ENCODE assay signal across 8 mouse cellular contexts in genomic region chrX:52164738-52165554, GRCm38 (mm10). TPM values are rescaled to one million over a fixed set of nuclear protein-coding genes. Genes with fewer than 3 reads are reported as not detected.
DNase-seq lines count a peak whose midpoint lies in the region; ATAC-seq and TF ChIP-seq lines count a peak whose summit lies in the region.

Gpc4 (minus strand) TSS chrX:52165252.

- no peaks in the 10 kb centered on the region for H3K36me3 ChIP-seq in forebrain, embryonic 15.5 days

- no peaks in the 10 kb centered on the region for H3K9me3 ChIP-seq in forebrain, embryonic 15.5 days

- peak within 1 kb of the TSS; percentile 61 for H3K4me3 ChIP-seq in forebrain, embryonic 15.5 days
- H3K4me3 ChIP-seq in lung, adult 2 months (replicated peaks; ENCODE audit: extremely low read depth, low read depth, low read length) = peak within 1 kb of the TSS; percentile 56

- H3K9ac ChIP-seq in forebrain, embryonic 15.5 days (replicated peaks) = peak within 1 kb of the TSS; percentile 64

- peak; percentile 65; the same call in 1 of the 2 replicates for TF ChIP-seq POLR2A in lung, adult 2 months (IDR thresholded peaks at IDR 0.05; ENCODE audit: borderline replicate concordance, extremely low read depth, low read depth, low read length)

- H3K27me3 ChIP-seq in forebrain, embryonic 15.5 days = no peaks in the 10 kb centered on the region

- peak; percentile 90 for ATAC-seq in forebrain, embryonic 15.5 days (replicated peaks)

- H3K4me2 ChIP-seq in forebrain, embryonic 15.5 days (replicated peaks) = peak within 1 kb of the TSS; percentile 60

- peak; percentile 88 for DNase-seq in Muller cell, postnatal 12 days (ENCODE audit: inconsistent ontology term)
- DNase-seq in cerebellum, adult 11-12 months = peak; percentile 2
- DNase-seq in heart, postnatal 25 days (ENCODE audit: low spot score) = peak; percentile 54
- no peak for DNase-seq in large intestine, adult 2 months (ENCODE audit: low read depth, low spot score)
- peak; percentile 61 for DNase-seq in lung, adult 2 months
- peak; percentile 33 for DNase-seq in ovary, postnatal 10 days (ENCODE audit: low spot score)
- peak; percentile 74 to 80 for DNase-seq in urinary bladder, postnatal 4 days (ENCODE audit: low spot score in 2 of 2)

- H3K4me1 ChIP-seq in forebrain, embryonic 15.5 days = peaks cover 13% of the 10 kb centered on the region; the same call in 1 of the 2 replicates
- no peaks in the 10 kb centered on the region for H3K4me1 ChIP-seq in lung, adult 2 months (ENCODE audit: control insufficient read depth, insufficient read depth, low read length)

- H3K27ac ChIP-seq in forebrain, embryonic 15.5 days (replicated peaks) = peak within 1 kb of the TSS; percentile 68

- TF ChIP-seq CTCF in lung, adult 2 months (IDR thresholded peaks at IDR 0.05; ENCODE audit: insufficient read depth, low read length) = no peak

- whole genome bisulfite sequencing in forebrain, embryonic 15.5 days = 28% methylated on average over 64 of the region's 76 CpGs
- WGBS in large intestine, adult 2 months = 26% methylated on average over 70 of the region's 76 CpGs
- 34% methylated on average over 59 of the region's 76 CpGs for WGBS in lung, adult 2 months

- intact Hi-C loops in heart, postnatal 25 days (cut with DNase I) = loop anchor here (5.0 kb wide), 2 partner anchors 48 to 207 kb away; no protein-coding TSS in a partner anchor

RNA-seq across cellular contexts. Expression of gene Gpc4, which starts in this region (rescaled TPM):
- 31.3 and 38.0 TPM in 2 replicates for polyA plus RNA-seq in forebrain, embryonic 15.5 days (2015; fragmentation: Nextera tagmentation; extraction: Ambion mirVana)
- 10 to 100 TPM; 43.0 to 44.4 TPM for total RNA-seq in heart, postnatal 25 days (2021)
- 17.8 and 25.4 TPM in 2 replicates for polyA plus RNA-seq in large intestine, adult 2 months (2012; rRNA removed)
- 12.5 and 15.2 TPM in 2 replicates for polyA plus RNA-seq in lung, adult 2 months (2012; rRNA removed)
